Mouse (Mus musculus): ENCODE measurements around the gene Afap1l2. TPM values are rescaled to one million over a fixed set of nuclear protein-coding genes. Genes with fewer than 3 reads are reported as not detected.

Afap1l2 gene
- total RNA-seq, 2 experiments from 2014 or later: 0.34 to 5.2 TPM

DNA sequence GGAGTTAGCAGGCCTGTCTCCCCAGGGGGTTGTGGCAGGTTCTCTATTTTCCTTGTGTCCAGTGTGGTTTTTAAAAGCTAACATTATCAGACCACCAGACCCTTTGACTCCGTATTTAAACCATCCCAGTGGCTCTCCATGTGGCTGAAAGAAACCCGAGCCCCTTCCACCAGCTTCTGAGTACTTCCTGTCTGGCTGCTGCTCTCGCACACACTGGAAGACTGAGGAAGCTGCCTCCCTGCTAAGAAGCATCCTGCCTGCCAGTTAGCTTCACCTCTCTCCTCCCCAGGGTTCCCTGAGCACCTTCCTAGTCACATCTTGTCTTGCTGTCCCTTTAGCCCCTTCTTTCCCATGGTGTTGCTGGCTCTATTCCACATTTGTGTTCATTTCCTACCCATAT lies 100.2 kb downstream of the Afap1l2 start:
- ATAC-seq (replicated peaks; ENCODE audit: low FRiP score, poor library complexity, severe bottlenecking): no peak

GRCm38 (mm10) chr19:56905395-56905794 lies 102.6 kb downstream of the Afap1l2 start:
- ATAC-seq (replicated peaks; ENCODE audit: low FRiP score, poor library complexity, severe bottlenecking): no peak

GRCm38 (mm10) chr19:56904095-56904494 lies 103.9 kb downstream of the Afap1l2 start:
- ATAC-seq (replicated peaks; ENCODE audit: low FRiP score, poor library complexity, severe bottlenecking): no peak

GRCm38 (mm10) chr19:56897654-56898053 lies 110.4 kb downstream of the Afap1l2 start:
- ATAC-seq (replicated peaks; ENCODE audit: low FRiP score, poor library complexity, severe bottlenecking): no peak

DNA sequence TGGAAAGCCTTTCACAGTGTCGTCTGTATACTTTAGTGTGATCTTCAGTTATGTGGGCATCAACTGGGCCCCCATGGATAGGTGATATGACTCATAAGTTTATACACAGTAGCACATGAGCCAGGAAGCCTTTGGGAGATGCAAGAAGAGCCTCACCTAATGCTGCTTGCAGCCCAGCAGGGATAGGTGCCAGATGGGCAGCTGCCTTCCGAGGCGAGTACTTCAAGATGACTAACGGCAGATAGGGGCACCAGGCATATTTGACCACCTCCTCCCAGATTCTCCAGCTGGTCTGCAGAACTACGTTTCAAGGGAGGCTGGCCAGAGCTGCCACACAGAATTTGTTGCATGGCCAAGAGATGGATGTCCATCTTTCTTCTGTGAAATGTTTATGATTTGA lies 114.7 kb downstream of the Afap1l2 start:
- ATAC-seq (replicated peaks; ENCODE audit: low FRiP score, poor library complexity, severe bottlenecking): no peak; the same call in 1 of the 2 replicates

- no peak for ATAC-seq (replicated peaks; ENCODE audit: low FRiP score, poor library complexity, severe bottlenecking)
Observed at GRCm38 (mm10) chr19:56892586-56892985, 115.4 kb downstream of the Afap1l2 start.

- ATAC-seq (replicated peaks; ENCODE audit: low FRiP score, poor library complexity, severe bottlenecking): no peak
Observed at GRCm38 (mm10) chr19:56891438-56891837, 116.6 kb downstream of the Afap1l2 start.

GRCm38 (mm10) chr19:56888654-56889053 lies 119.4 kb downstream of the Afap1l2 start:
- ATAC-seq (replicated peaks; ENCODE audit: low FRiP score, poor library complexity, severe bottlenecking): no peak

GRCm38 (mm10) chr19:56887879-56888278 lies 120.1 kb downstream of the Afap1l2 start:
- no peak for ATAC-seq (replicated peaks; ENCODE audit: low FRiP score, poor library complexity, severe bottlenecking)

DNA sequence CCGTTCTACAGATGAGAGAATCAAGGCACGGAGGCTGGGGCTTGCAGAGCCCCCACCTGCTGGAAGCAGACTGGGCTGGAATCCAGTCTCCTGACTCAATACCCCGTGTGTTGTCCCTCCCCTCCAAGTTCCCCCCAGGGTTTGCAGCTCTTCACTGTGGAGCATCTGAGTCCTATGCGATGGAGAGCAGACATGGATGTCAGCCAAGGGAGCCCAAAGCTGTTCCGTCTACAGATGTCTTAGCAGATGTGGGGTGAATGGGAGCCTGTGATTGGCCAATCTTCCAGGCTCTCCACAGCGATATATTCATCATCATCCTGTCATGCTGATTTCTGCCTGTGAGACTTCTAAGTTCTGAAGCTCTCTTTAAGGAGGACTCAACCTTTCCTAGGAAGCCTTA lies 130.7 kb downstream of the Afap1l2 start:
- ATAC-seq (replicated peaks; ENCODE audit: low FRiP score, poor library complexity, severe bottlenecking): no peak

- no peak for ATAC-seq (replicated peaks; ENCODE audit: low FRiP score, poor library complexity, severe bottlenecking)
Observed at GRCm38 (mm10) chr19:56874601-56875315, 133.3 kb downstream of the Afap1l2 start.

GRCm38 (mm10) chr19:56873816-56874600 lies 134.0 kb downstream of the Afap1l2 start, which contains the start of gene Vwa2:
TSS of gene Vwa2 (plus strand) at chr19:56874249.
- no peak for ATAC-seq (replicated peaks; ENCODE audit: low FRiP score, poor library complexity, severe bottlenecking)

DNA sequence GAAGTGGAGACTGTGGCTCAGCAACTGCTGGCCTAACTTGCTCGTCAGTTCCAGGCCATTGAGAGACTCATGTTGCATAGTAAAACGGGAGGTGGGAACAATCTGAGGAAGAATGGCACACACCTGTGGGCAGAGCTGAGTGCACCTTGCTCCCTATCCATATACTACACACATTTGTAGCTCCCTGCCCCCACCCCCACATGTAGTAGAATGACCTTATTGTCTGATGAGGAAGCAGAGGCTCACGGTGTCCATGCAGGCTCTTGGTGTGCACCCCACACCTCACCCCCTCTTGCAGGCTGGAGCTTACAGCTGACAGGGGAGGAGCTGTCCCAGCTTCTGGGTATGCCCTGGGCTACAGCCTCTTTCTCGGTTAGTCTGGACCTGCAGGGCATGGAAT lies 140.3 kb downstream of the Afap1l2 start:
- ATAC-seq (replicated peaks; ENCODE audit: low FRiP score, poor library complexity, severe bottlenecking): no peak

Other genes starting within 250 kb of the Afap1l2 start
- gene Ccdc186, start 186.0 kb downstream of the Afap1l2 start, total RNA-seq (2015; ENCODE audit: low replicate concordance): 20.5 and 24.2 TPM in 2 replicates
- gene Ccdc186, start 186.0 kb downstream of the Afap1l2 start, total RNA-seq (2017; ENCODE audit: low replicate concordance): 56.7 and 70.5 TPM in 2 replicates
- gene Tdrd1, start 182.0 kb downstream of the Afap1l2 start, total RNA-seq (2015; ENCODE audit: low replicate concordance): not detected in 2 replicates
- gene Tdrd1, start 182.0 kb downstream of the Afap1l2 start, total RNA-seq (2017; ENCODE audit: low replicate concordance): not detected in 2 replicates
- not detected in 2 replicates for gene Vwa2, start 134.0 kb downstream of the Afap1l2 start, total RNA-seq (2015; ENCODE audit: low replicate concordance)
- not detected in 2 replicates for gene Vwa2, start 134.0 kb downstream of the Afap1l2 start, total RNA-seq (2017; ENCODE audit: low replicate concordance)